Mouse (Mus musculus) layer of hippocampus, postnatal 14 days (tissue): ENCODE measurements around the gene Smyd4. TPM values are rescaled to one million over a fixed set of nuclear protein-coding genes. Genes with fewer than 3 reads are reported as not detected.

Source experiments
- DNase-seq, 2 experiments: peaks; one replicate each; pipeline ENCODE4 v3.0.0; 2021 to 2022; ENCODE audit warnings: low spot score in 2 of 2, mixed read lengths in 1 of 2
- long read RNA-seq, 2 experiments: library from polyadenylated mRNA; stranded (forward); transcript quantifications; one replicate each; pipeline ENCODE4 v2.0.0; 2021
- total RNA-seq, 2 experiments: library from RNA; stranded (reverse); gene quantifications; 2 replicates each; pipeline ENCODE4 v1.2.3; 2021

Gene Smyd4
- 10 to 100 TPM; 10.6 to 12.3 TPM for total RNA-seq
- long read RNA-seq, experiment 1, partial matches to known transcripts, result 3 of 12 reads
- long read RNA-seq, experiment 1, other reads (novel, unspliced or antisense), result 6 of 12 reads
- long read RNA-seq, experiment 2, partial matches to known transcripts, result 6 of 11 reads
- long read RNA-seq, experiment 2, other reads (novel, unspliced or antisense), result 2 of 11 reads

- DNase-seq, result peak; percentile 91 to 96
These were observed at the start of gene Smyd4, which contains the start of gene Rpa1 for GRCm38 (mm10) chr11:75348199-75348889. TSS of gene Smyd4 (plus strand) at chr11:75348433. TSS of gene Rpa1 (minus strand) at chr11:75348324.

GRCm38 (mm10) chr11:75298491-75298890 is 49.7 kb upstream of the Smyd4 start:
- DNase-seq, result no peak

GRCm38 (mm10) chr11:75299786-75300185 is 48.4 kb upstream of the Smyd4 start:
- no peak for DNase-seq

GRCm38 (mm10) chr11:75300954-75301353 is 47.3 kb upstream of the Smyd4 start:
- no peak for DNase-seq

GRCm38 (mm10) chr11:75304797-75305196 is 43.4 kb upstream of the Smyd4 start:
- no peak for DNase-seq

- DNase-seq, result no peak
These were observed 39.6 kb upstream of the Smyd4 start for GRCm38 (mm10) chr11:75308650-75309049.

- DNase-seq, result no peak
These were observed 37.4 kb upstream of the Smyd4 start for GRCm38 (mm10) chr11:75310813-75311212.

- DNase-seq, result no peak
These were observed 36.5 kb upstream of the Smyd4 start for GRCm38 (mm10) chr11:75311751-75312150.

GRCm38 (mm10) chr11:75313834-75314233 is 34.4 kb upstream of the Smyd4 start:
- DNase-seq, result no peak

GRCm38 (mm10) chr11:75318351-75319221 is 29.6 kb upstream of the Smyd4 start:
- DNase-seq, result no peak

GRCm38 (mm10) chr11:75319246-75319645 is 29.0 kb upstream of the Smyd4 start:
- DNase-seq, result no peak

GRCm38 (mm10) chr11:75323326-75323737 is 24.9 kb upstream of the Smyd4 start:
- DNase-seq, result no peak

- DNase-seq, result no peak
These were observed 23.8 kb upstream of the Smyd4 start for GRCm38 (mm10) chr11:75324433-75324832.

GRCm38 (mm10) chr11:75325116-75325968 is 22.9 kb upstream of the Smyd4 start:
- DNase-seq, result no peak

GRCm38 (mm10) chr11:75325969-75326311 is 22.3 kb upstream of the Smyd4 start:
- no peak for DNase-seq

GRCm38 (mm10) chr11:75336676-75337075 is 11.6 kb upstream of the Smyd4 start:
- no peak for DNase-seq

GRCm38 (mm10) chr11:75337246-75337645 is 11.0 kb upstream of the Smyd4 start:
- no peak for DNase-seq

GRCm38 (mm10) chr11:75340076-75340475 is 8.2 kb upstream of the Smyd4 start:
- DNase-seq, result no peak

- DNase-seq, result peak; percentile 47 to 66
These were observed 7.4 kb upstream of the Smyd4 start for GRCm38 (mm10) chr11:75340698-75341345.

GRCm38 (mm10) chr11:75343096-75343495 is 5.1 kb upstream of the Smyd4 start:
- DNase-seq, result no peak

GRCm38 (mm10) chr11:75344163-75344562 is 4.1 kb upstream of the Smyd4 start:
- no peak for DNase-seq
